Mouse (Mus musculus) brain, embryonic 18.5 days (tissue): ENCODE measurements at regions not wholly inside any gene's neighbourhood (a gene's known extent, or its start where the extent isn't known, plus 50 kb on each side); places are given as distances from the start of the nearest gene placed in this dataset.
A peak's percentile ranks its signal among the peaks of the same experiment; 100 is the strongest.

Experiments
- DNase-seq: peaks from one replicate; pipeline ENCODE4 v3.0.0-alpha.2; 2012; ENCODE audit warnings: low read depth, low spot score

GRCm38 (mm10) chr15:64434502-64434901 lies 374.2 kb upstream of the Fam49b start:
- DNase-seq = peak; percentile 18

GRCm38 (mm10) chr15:64434908-64435307 lies 374.6 kb upstream of the Fam49b start:
- DNase-seq = no peak

GRCm38 (mm10) chr15:64445076-64445475 lies 372.4 kb upstream of the Gm21798 start:
- peak; percentile 20 for DNase-seq

- DNase-seq = no peak
Observed at GRCm38 (mm10) chr15:64446411-64447072, 371.0 kb upstream of the Gm21798 start.

GRCm38 (mm10) chr15:64447239-64447952 lies 370.1 kb upstream of the Gm21798 start:
- DNase-seq = no peak

- peak; percentile 22 for DNase-seq
Observed at GRCm38 (mm10) chr15:64448581-64449140, 368.8 kb upstream of the Gm21798 start.

GRCm38 (mm10) chr15:64470743-64471142 lies 346.8 kb upstream of the Gm21798 start:
- no peak for DNase-seq

- DNase-seq = no peak
Observed at GRCm38 (mm10) chr15:64471597-64471996, 345.9 kb upstream of the Gm21798 start.

- no peak for DNase-seq
Observed at GRCm38 (mm10) chr15:64474236-64474635, 343.3 kb upstream of the Gm21798 start.

GRCm38 (mm10) chr15:64477131-64477530 lies 340.4 kb upstream of the Gm21798 start:
- no peak for DNase-seq

- no peak for DNase-seq
Observed at GRCm38 (mm10) chr15:64480625-64481024, 336.9 kb upstream of the Gm21798 start.

- DNase-seq = no peak
Observed at GRCm38 (mm10) chr15:64481226-64481625, 336.3 kb upstream of the Gm21798 start.

- DNase-seq = no peak
Observed at GRCm38 (mm10) chr15:64482960-64483359, 334.5 kb upstream of the Gm21798 start.

GRCm38 (mm10) chr15:64487801-64488200 lies 329.7 kb upstream of the Gm21798 start:
- no peak for DNase-seq

- DNase-seq = no peak
Observed at GRCm38 (mm10) chr15:64500783-64501182, 316.7 kb upstream of the Gm21798 start.

GRCm38 (mm10) chr15:64501479-64501878 lies 316.0 kb upstream of the Gm21798 start:
- DNase-seq = no peak

GRCm38 (mm10) chr15:64504751-64505150 lies 312.7 kb upstream of the Gm21798 start:
- peak; percentile 8 for DNase-seq

GRCm38 (mm10) chr15:64510649-64511048 lies 306.8 kb upstream of the Gm21798 start:
- DNase-seq = no peak

GRCm38 (mm10) chr15:64511176-64511575 lies 306.3 kb upstream of the Gm21798 start:
- DNase-seq = no peak

- no peak for DNase-seq
Observed at GRCm38 (mm10) chr15:64512615-64513014, 304.9 kb upstream of the Gm21798 start.

GRCm38 (mm10) chr15:64513501-64514097 lies 303.9 kb upstream of the Gm21798 start:
- no peak for DNase-seq

- no peak for DNase-seq
Observed at GRCm38 (mm10) chr15:64515179-64515578, 302.3 kb upstream of the Gm21798 start.
